Mouse (Mus musculus): ENCODE data around the gene Sik2.

Gene Sik2

DNA sequence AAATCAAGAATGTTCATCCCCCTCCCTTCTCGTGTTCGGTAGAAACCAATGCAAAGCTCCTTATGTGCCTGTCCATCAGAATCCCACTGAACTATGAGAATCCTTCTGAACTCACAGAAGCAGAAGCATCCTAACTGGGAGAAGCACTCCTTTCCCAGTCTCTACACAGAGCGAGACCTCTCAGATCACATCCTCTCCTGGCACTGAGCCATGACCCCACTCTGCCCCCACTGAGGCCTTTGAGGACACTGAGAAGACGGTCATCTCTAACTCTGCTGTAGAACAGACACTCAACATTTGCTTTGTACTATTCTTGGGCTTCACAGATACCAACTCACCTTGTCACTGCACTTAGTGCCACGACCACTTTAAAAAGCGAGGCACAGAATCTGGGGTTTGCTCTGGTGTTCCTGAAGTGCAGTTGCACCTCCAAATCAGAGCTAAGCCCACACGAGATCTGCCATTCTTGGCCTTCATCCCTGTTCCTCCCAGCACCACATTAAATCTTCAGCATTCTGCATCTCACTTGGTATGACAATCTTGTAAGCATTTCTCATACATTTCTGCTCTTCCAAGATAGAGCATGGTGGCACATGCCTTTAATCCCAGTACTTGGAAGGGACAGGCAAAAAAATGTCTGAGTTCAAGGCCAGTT is 96.9 kb downstream of the Sik2 start:
- no peak for DNase-seq

DNA sequence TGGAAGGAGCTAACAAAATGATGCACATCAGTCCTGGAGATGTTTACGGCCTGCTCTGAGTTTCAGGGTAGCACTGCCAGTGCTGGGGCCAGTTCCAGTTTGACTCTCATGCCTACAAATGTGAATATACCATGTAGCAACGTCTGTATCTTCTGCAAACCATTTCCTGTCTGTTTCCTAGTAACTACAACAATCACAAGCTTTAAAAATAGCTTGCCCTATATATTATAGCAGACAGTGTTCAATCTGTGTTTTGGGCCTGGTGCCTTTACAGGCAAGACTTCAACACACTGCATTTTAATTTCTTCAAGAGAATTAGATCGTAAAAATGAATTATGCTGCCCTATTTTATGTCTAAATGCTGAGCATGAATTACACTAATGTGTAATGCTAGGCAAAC is 103.6 kb downstream of the Sik2 start:
- no peak for DNase-seq

DNA sequence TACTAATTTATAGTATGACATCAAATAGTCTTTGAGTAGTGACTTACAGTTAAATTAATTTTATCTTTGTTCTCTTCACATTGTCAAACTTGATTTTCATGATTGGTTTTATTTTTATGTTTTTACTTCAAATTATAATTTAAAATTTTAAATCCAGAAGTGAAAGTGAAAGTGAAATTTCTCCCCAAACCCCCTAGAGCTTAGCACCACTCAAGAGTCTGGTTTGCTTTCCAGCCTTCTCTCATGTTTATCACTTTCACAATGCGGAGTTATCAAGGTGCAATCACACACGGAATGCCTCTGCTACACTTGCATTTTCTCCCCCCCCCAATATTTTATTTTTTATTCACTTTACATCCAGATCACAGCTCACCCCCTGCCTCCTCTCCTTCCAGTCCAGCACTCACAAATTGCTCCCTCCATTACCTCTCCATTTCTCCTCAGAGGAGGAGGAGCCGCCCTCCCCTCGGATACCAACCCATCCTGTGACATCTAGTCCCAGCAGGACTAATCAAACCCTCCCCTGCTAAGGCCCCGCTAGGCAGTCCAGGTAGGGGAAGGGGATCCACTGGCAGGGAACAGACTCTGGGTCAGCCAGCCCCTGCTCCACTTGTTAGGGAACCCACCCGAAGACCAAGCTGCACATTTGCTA is 104.6 kb downstream of the Sik2 start:
- DNase-seq = peak; percentile 10

DNA sequence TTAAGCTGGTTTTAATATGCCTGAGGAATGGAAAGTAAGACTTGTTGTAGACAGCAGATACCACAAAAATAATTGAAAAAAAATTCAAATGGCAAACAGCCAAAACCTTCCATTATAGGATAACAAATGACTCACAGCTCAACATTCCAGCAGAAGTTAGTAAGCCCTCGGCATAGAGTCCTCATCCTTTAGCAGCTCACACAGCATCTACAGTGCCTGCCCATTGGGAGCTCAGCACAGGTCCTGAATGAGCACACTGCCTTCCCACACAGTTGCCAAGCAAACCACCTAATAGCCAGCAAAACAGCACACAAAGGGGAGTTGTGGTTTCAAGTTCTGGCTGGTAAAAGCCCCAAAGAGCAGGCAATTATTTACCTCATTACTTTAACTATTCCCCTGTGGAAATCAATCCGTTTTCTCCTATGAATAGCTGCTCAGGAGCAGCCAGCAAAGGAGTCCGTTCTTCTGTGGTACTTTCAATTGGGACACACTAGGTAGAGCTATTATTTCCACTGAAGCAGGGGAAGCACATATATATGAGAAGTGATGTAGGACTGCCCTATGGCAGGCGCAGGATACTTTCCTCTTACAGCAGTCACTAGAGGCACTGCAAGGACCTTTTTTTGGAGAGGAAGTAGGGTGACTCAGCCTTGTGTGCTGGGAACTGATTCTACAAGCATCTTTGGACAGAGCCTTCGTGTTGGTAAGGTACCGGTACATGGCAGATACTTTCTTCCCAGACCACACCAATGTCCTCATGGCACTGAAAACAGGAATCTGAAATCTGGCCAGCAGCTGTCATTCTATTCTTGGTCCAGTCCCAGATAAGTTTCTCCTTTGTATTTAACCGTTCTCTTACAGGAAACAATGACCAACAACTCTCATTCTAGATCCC is 108.6 kb downstream of the Sik2 start:
- no peak for DNase-seq

DNA sequence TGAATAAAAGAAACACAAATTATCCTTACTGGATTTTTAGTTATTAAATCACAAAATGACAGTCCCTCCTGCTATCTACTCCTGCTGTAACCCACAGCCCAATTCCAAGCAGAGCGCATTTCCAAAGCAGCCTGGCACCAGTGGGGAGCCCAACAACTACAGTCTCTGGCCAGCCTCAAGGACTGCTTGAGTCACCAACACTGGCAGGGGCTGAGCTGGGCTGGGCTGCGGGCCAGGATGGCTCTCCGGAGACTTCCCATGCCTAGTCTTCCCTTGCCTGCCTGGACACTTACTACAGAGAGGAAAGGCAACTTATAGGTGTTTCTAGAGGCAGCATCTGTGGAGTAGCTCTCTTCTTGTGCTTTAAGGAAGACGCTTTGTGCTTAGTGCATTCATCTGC is 115.2 kb downstream of the Sik2 start:
- DNase-seq = no peak

DNA sequence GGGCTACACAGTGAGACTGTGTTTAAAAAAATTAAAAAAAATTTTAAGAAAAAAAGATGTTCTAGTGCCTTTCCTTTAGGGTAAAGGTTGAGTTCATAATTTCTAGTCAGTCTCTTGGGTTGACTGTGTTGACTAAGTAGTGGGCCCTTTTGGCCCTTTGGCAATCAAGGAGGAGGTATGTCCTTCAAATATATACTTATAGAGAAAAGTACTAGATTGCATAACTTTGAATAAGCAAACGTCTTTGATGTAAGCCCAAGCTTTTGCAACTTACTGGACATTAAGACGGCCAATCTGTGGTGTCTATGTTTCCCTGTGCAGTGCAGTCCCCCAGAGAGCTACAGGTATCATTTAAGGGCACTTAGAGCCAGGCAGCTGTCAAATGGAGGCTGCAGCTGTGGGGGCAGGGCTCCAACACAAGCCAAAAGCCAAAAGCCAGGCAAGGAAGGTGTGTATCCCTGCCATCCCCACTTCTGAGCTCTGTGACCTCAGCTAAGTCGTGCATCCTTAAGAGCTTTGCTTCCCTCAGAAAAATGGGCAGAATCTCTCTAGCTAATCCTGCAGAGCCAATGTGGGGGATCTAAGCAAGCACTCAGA is 118.3 kb downstream of the Sik2 start:
- no peak for DNase-seq

DNA sequence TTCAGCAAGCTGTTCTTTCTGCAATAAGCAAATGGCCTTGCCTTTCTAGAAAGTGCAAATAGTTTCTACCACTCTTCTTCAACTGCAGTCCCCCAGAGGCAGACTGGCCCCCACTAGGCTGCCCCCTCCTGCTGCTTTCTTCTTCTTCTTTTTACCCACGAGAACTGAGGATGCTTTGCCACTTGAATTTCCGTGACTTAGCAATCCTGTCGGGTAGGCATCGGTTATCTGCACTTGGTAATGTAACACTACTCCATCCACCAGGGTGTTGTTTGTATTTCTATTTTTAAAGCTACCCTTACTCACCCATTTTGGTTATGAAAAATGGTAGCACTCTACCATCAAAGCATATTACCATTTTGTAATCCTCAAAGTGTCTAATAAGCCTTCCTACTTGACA is 118.9 kb downstream of the Sik2 start:
- no peak for DNase-seq

DNA sequence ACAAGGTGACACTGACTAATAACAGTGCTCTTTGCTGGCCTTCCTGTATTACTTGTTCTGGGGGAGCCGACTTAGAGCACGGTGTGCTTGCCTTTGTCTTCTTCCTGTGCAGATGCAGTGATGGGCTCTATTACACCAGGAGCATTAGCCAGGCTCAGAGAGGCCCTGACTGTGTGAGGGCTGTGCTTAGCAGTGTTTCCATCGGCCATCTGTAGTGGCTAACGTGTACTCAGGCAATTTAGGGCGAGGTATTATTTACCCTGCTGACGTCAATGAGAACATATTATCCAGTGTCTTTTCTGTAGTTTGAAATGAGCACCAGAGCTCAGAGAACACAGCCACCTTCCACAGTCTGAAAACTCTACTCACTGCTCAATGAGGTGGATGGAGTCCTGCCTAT is 119.7 kb downstream of the Sik2 start:
- no peak for DNase-seq

DNA sequence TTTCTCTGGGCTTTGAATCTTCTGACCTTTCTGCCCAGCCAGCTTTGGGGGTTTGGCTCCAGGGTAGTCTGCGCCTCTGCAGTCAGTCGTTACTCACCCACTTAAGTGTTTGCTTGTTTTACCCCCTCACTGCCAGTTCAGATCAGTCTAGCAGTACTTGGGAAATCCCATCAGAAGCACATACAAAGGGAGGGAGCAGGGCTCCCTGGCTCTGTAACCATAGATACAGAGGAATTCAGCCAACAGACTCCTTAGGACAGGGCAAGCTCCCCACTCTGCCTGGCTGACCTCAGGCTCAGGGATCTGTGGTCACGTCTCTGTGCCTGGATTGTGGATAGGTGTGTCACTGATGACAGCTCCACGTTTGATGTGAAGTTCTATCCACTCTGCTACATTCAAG is 121.5 kb downstream of the Sik2 start:
- DNase-seq = no peak

DNA sequence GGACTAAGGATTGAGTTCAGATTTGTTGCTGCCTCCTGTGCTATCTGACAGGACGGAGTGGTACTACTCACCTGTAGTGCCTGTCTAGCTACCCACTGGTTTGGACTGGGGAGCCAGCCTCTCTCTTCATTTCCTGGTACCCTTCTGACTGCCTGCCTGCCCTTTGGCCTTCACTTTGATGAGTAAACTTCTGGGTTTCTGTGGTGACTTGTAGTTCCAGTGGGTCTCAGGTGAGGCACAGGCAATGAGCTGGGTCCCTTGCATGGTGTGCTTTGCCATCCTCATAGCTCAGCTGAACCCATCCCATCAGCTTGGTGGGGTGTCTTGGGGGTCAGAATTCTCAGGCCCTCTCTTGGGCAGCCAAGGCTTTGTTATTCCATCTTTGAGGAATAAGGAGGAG is 122.0 kb downstream of the Sik2 start:
- DNase-seq = no peak

DNA sequence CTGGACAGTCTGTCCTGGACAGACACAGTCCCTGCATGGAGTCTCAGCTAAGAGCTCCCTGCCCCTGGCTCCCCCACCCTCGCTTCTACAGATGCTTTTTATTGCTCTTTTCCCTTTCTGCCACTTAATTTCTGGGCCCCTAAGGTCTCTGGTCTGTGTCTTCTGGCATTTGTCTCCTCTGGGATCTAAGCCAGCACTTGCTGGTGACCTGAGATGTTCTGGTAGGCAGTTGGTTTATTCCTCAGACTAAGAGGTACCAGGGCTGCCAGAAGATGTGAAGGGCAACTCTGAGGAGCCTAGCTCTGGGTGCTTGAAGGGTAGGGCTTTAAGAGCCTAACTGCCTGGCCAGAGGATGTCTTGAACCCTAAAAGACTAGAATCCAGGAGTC is 123.3 kb downstream of the Sik2 start:
- DNase-seq = no peak

DNA sequence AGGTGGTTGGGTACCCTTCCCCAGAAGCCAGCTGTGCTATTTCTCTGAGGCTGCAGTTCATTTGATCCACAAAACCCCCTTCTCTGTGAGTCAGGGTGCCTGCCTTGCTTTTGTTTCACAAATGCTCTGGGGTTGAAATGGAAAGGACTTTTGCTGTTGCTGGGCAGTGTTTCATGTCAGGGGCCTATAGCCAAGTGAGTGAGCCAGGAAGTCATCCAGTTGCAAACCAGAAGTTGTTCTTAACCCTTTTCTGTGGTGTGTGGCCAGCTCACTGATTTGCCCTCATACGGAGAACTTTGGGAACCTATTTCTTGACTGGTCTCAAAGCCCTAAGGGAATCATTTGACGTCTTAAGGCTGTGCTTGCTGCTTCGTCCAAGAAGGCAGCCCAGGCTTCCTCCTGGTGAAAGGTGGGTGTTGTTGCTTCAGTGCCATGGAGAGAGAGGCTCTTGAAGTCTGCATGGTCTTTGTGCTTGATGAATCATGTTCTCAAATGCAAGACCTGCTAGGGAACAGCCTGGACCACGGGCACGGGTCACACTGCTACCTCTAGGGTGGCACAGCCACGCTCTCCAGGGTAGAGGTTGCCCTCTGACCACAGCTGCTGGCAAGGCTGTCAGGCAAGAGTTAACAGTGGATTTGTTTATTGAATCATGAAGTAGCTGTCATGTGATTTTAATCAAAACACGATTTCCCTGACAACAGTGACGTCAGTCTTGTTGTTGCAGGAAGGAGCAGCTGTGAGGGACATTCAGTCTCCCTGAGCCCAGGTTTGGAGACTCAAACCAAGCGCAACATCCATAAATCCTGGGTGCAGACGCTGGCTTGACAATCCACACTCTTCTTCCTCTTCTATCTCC is 123.9 kb downstream of the Sik2 start:
- DNase-seq = no peak

DNA sequence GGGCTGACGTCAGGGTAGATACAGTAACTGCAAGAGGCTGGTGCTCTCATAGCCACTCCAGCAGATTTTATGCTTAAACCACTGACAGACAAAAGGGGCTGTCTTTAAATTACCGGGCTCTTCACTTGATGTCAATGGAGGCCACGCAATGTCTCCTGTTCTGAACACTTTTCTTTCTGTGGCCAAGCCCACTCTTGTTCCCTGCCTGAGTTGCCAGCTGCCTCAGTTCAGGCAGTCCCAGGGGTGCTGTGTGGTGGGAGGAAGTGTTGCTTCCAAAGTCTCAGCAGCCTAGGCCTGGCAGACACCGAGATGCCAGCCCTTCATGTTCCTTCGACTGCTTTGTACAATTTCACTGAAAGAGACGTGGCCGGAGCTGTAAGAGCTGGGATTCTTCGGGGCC is 124.8 kb downstream of the Sik2 start:
- no peak for DNase-seq

DNA sequence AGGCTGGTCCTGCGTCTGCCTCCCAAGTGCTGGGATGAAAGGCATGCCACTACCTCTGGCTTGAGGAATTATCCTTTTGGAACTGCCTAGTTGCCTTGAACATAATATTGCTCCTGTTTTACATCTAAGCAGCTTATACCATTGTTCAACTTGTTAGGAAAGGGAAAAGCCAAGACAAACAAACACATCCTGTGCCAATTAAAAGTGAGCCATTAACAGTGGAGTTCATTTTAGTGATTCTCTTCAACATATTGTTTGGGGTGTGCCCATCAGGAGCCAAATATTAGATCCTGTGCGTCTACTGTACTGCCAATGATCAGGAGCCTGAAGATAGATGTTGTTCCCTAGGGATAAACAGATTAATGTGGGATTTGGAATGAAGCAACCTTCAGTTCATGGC is 126.7 kb downstream of the Sik2 start:
- DNase-seq = no peak

DNA sequence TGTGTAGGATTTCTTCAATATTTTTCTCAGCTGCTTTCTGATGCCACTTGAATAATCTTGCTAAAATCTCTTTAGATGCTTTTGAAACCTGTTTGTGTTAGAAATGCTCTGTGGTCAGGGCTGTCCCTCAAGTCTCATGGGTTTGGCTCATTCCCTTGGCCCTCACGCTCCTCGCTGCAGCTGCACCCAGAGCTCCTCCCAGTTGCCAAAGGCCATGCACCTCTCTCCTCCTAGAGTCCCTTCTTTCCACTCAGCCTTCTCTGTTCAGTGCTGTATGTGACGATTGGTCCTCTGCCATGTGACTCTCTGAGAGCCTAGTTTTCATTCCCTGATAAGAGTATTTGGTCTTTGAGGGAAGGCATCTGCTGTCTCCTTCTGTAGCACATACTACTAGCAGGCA is 131.4 kb downstream of the Sik2 start:
- DNase-seq = no peak

DNA sequence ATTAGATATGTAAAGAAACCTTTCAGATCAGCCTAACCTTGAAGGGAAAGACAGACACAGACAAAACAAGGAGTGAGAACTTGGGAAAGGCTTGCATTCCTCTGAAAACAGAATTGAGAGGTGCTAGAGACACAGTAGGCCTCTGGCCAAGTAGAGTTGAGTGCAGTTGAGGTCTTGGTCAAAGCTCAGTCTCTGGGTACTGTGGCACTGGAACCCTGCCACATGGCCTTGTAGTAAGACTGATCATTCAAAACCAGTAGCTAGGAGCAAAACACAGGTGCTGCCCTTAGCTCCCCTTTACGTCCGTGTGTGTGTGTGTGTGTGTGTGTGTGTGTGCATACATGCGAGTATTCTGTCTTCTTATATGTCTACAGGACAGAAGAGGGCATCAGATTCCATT is 132.6 kb downstream of the Sik2 start:
- no peak for DNase-seq

DNA sequence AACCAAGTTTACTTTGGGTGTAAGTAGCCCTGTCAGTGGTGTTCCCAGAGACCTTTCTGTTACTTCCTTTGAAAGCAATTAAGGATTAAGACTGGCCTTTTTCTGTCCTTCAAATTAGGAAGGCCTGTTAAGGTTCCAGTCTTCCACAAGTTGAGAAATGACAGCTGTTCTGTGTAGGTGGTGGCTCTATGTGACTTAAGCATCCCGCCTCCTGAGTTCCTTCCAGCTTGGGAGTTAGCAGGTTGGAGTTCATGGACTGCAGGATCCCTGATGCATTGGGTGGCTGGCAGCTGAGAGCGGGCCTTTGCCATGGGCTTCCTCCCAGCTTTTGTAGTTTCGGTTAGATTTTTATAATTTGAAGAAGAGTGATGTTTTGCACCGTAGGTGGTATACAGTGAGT is 133.4 kb downstream of the Sik2 start:
- DNase-seq = no peak

DNA sequence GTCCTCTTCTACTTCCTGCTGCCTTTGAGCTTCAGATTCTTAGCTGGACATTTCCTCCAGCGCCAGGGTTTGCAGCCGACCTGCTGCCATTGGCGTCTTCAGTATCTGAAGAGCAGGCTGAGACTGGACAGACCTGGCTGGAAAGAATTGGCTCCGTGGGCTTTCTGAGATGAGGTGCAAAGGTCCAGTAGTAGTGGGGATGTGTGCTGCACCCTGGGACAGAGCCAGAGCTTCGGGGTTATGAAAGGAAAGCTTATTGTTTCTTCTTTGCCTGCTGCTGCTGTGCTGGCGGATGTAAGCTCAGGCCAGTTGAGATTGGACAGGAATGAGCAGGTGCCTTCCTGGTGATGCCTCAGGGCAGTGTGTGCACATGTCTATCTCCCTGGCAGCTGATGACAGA is 134.8 kb downstream of the Sik2 start:
- no peak for DNase-seq

DNA sequence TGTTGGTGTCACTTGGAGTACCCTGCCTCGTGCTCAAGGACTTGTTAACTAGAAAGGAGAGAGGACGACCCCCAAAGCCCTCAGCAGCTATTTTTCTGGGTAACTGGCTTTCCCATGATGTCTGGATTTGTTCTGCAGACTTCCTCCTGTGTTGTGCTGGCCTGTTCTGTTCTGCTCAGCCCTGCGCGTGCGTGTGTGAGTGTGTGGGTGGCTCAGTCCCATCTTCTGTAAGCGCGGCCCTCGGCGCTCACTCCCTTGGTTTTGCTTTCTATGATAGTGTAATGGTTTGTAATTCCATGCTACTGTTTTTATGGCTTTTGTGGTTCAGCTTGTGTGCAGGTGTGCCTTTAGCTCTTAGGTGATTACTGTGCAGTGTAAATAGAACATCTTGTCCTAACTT is 135.7 kb downstream of the Sik2 start:
- no peak for DNase-seq

DNA sequence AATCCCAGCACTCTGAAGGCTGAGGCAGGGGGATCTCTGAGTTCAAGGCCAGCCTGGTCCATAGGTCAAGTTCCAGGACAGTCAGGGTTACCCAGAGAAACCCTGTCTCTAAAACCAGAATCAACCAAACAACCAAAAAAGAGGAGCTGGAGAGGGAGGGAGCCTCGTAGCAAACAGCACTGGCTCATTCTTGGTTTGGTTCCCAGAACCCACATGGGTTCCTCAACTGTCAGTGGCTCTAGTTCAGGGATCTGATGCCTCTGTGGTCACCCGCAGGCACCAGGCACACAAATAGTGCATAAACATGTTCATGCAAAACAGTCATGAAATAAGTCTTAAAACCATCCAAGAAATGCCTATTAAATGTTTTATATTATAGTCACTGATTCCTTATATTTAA is 140.7 kb downstream of the Sik2 start:
- DNase-seq = no peak

DNA sequence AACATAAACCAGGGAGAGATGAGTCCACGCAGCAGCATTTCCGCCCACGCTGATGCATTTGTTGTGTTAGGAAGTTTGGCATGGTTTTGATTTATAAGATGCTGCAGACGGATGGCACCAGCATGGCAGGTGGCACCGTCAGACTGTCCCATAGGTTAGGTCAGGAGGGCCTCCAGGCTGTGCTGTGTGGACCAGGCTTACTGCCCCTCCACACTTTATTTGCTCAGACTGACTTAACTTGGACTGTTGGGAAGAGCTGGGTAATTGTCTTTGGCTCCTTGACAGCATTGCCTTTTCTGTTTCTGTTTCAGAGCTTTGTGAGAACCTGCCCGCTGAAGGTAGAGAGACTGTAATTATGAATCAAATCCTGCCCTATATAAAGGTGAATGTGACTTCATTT is 141.9 kb downstream of the Sik2 start:
- DNase-seq = no peak

DNA sequence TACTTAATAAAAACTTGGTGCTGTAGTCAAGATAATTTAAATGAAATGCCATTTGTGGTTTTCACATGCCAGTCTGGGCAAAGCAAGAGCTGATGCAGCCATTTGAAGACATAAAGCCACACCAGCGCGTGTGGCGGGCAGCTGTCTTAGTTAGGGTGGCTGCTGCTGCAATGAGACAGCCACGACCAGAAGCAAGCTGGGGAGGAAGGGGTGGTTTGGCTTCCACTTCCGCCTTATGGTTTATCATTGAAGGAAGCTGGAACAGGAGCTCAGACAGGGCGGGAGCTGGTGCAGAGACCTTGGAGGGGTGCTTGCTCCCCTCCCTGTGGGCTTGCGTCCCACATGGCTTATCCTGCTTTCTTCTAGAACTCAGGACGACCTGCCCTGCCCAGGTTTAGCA is 143.1 kb downstream of the Sik2 start:
- DNase-seq = peak; percentile 65

DNA sequence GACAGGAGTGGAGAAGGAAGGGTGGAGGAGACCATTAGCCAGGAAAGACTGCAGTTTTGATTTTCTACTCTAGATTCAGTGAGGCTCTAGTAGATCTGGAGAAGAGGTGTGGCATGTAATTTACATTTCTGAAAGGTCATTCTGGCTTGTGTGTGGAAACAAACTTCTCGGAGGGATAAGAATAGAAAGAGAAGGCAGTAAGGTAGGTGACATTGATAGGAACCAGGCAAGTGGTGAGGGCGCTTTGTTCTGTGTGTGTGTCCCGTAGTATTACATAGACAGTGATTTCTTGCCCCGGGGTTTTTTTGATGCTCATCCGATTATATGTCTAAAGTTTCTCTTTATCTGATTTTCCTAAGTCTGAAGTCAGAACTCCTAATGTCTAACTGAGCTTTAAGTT is 144.0 kb downstream of the Sik2 start:
- no peak for DNase-seq
